Mouse (Mus musculus) forelimb bud, embryonic 11.5 days (tissue): ENCODE measurements at regions not wholly inside any gene's neighbourhood (a gene's known extent, or its start where the extent isn't known, plus 50 kb on each side); places are given as distances from the start of the nearest gene placed in this dataset.
"Not testable (repeated sequence)": the region's sequence is repeated elsewhere in the genome, so short reads cannot be mapped to it uniquely, and the experiment has no call there.

ENCODE experiments used
- DNase-seq: peaks from one replicate; pipeline ENCODE4 v3.0.0-alpha.2; 2012; ENCODE audit warnings: low read depth, low spot score

GRCm38 (mm10) chr4:66691598-66692220 is 135.7 kb upstream of the Tlr4 start:
- DNase-seq, result no peak

DNA sequence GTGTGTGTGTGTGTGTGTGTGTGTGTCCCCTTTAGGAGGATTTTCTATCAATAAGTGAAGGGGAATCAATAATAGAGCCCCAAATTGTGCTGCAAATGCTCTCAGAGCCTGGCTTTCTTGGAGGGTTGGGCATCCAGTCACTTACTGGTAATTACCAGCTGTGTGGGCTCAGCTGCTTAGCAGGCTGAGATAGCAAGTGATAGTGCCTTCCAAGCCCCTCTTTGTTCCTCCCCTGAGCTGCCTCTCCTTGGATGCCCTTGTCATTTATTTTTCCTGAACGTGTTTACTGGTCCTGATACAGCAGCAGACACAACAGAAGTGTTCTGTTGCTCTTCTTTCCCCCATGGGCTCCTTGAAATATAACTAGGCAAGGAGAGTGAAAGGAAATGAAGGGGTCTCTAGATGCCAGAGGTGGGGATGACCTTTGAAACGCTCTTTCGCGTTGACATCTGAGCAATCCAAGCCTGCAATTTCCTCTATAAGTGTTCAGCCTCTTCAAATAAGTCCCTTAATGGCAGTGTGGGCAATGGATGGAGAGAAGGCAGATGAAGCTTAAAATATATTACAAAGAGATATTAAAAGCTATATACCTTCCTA is 133.3 kb upstream of the Tlr4 start:
- no peak for DNase-seq

DNA sequence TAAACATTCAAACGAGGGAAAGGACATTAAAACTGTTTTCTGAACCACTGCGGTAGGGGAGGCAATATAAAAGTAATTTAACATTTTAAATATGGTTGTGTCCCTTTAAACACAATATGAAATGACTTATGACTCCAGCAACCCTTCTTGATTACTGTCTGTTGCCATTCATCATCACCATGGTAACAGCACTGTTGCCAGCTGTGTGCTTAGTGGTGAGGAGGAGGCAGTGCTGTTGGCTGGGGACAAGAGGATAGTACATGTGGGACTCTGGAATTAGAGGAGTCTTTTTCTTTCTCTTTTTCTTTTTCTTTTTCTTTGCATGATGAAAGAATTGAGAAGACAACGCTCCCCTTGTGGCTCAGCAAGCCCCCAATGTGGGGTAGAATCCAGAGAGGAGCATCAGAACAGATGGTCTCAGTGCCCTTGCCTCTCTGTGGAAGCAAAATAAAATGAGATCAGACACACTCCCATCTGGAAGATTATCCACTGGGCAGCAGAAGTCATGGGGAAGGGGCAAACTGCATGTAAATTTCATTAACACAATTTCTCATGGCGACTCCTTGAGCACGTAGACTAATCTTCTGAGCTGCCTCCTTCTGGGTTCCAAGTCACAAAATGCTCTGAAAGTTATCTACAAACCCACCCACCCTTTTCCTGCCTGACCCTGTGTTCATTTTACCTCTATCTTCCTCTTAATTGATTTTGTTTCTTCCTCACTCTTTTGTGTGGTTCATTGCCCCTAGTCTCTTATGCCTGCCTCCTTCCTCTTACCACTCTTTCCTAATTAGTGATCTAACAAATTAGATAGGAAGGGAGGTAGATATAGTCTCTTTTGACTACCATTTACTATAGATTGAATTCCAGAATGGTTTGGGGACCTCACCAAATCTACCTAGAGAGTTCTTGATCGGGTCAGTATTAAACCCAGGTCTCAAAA is 111.3 kb upstream of the Tlr4 start:
- DNase-seq, result no peak

- no peak for DNase-seq
These were observed 90.0 kb upstream of the Tlr4 start for GRCm38 (mm10) chr4:66737407-66737806.

DNA sequence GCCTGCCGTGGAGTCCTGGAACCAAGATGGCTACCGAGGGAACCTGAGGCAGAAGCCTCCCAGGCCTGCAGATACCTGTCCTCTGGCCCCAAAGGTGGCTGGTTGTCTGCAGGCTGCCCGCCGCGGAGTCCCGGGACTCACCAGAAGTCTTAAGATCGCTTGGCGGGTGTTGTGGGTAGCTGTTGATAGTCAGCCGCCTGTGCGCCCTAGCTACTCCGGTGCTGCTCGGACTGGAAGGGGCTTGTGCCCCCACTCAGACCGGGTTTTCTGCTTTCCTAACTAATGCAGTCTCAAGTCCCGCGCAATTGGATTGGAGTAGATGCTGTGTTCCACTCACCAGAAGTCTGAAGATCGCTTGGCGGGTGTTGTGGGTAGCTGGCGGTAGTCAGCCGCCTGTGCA is 84.0 kb upstream of the Tlr4 start:
- not testable (repeated sequence) for DNase-seq

- DNase-seq, result peak; percentile 35
These were observed 58.6 kb upstream of the Tlr4 start for GRCm38 (mm10) chr4:66768762-66769161.
